Mouse (Mus musculus): Measurements from ENCODE around the gene Cope.

Gene Cope

GRCm38 (mm10) chr8:70351035-70351999 is 49.0 kb downstream of the Cope start:
- DNase-seq: no peak

GRCm38 (mm10) chr8:70352000-70352384 is 49.7 kb downstream of the Cope start:
- DNase-seq: no peak

GRCm38 (mm10) chr8:70352657-70353151 is 50.4 kb downstream of the Cope start:
- peak; percentile 65 for DNase-seq

- DNase-seq: peak; percentile 100
Observed at GRCm38 (mm10) chr8:70353194-70353817, 51.0 kb downstream of the Cope start, which contains the start of gene Upf1. TSS of gene Upf1 (minus strand) at chr8:70353278.

GRCm38 (mm10) chr8:70354004-70354403 is 51.7 kb downstream of the Cope start:
- DNase-seq: no peak

GRCm38 (mm10) chr8:70356111-70356510 is 53.8 kb downstream of the Cope start:
- no peak for DNase-seq

GRCm38 (mm10) chr8:70359411-70359810 is 57.1 kb downstream of the Cope start:
- DNase-seq: no peak

- DNase-seq: peak; percentile 35
Observed at GRCm38 (mm10) chr8:70360769-70361168, 58.5 kb downstream of the Cope start.

GRCm38 (mm10) chr8:70361484-70362032 is 59.2 kb downstream of the Cope start:
- DNase-seq: no peak

All from thymus, postnatal 25 days (tissue).